In the genomic region with DNA sequence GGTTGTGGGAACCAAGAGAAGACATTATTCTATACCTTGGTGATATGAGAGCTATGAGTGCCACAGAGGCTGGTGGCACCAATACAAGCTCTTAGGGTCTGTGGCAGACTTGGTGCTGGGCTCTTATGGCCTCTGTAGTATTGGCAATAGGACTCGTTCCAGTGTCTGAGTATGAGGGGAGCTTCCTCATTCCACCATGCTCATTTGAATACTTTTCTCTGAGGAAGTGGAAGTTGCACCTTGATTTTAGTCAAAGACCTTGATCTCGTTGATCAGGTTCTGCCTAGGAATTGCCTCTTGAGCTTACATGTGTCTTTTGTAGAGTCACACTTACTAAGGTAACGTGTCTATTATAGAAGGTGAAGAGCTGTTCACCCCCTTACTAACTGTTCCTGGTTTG, we compare ENCODE assay signal across 17 mouse cellular contexts.
"Had no signal": no experiment of that assay in that cellular context is flagged by ENCODE, and none has a peak within 500 bp of the region (broad histone marks: within the 10 kb centered on the region; RNA-seq: fewer than 3 reads in every experiment).

No protein-coding gene starts in this region.

- H3K4me2 ChIP-seq: lung, embryonic 15.5 days; midbrain, embryonic 12.5 days; neural tube, embryonic 13.5 days; neural tube, embryonic 15.5 days had no signal

- ATAC-seq: lung, postnatal 0 days; midbrain, embryonic 16.5 days had no signal

- H3K4me1 ChIP-seq: midbrain, embryonic 10.5 days; midbrain, embryonic 12.5 days; neural tube, embryonic 13.5 days had no signal

- H3K27ac ChIP-seq: liver, embryonic 14.5 days; lung, embryonic 15.5 days; macrophage; midbrain, embryonic 10.5 days; midbrain, embryonic 12.5 days; neural tube, embryonic 13.5 days; neural tube, embryonic 15.5 days had no signal

- DNase-seq: lung, adult 2 months; lung, postnatal 14 days; lung, postnatal 36 days; midbrain, embryonic 14.5 days; right cerebral cortex, postnatal 14 days; thymus, adult 18-20 months; thymus, postnatal 25 days had no signal

- H3K9me3 ChIP-seq: lung, embryonic 15.5 days; midbrain, embryonic 10.5 days; midbrain, embryonic 12.5 days; neural tube, embryonic 13.5 days; neural tube, embryonic 15.5 days had no signal

- H3K4me3 ChIP-seq: lung, embryonic 15.5 days; midbrain, embryonic 10.5 days; midbrain, embryonic 12.5 days; myocyte; neural tube, embryonic 13.5 days; neural tube, embryonic 15.5 days had no signal

- H3K27me3 ChIP-seq: lung, embryonic 15.5 days; midbrain, embryonic 12.5 days; neural tube, embryonic 13.5 days; neural tube, embryonic 15.5 days had no signal

- H3K9ac ChIP-seq: liver, embryonic 14.5 days; lung, embryonic 15.5 days; midbrain, embryonic 12.5 days; neural tube, embryonic 13.5 days; neural tube, embryonic 15.5 days had no signal
